Mouse (Mus musculus): ENCODE results near the gene Mindy3.

- no peak for TF ChIP-seq CTCF (IDR thresholded peaks at IDR 0.05; ENCODE audit: low read depth)
- peak; percentile 92 for TF ChIP-seq EP300 (IDR thresholded peaks at IDR 0.05; ENCODE audit: low read depth)
Observed at GRCm38 (mm10) chr2:12368451-12368850, 50.8 kb downstream of the Mindy3 start.
